Mouse (Mus musculus) lung, adult 2 months (tissue): Measurements from ENCODE around the gene Tmem52.

Experiments used
- CTCF ChIP-seq: fragments of 200-500 bp; IDR thresholded peaks from 2 replicates; pipeline ENCODE4 v1.5.1; 2011; ENCODE audit warnings: mild to moderate bottlenecking, low read length, control low read depth; ENCODE audit not compliant: insufficient read depth
- POLR2A ChIP-seq: fragments of 200-500 bp; IDR thresholded peaks from 2 replicates; pipeline ENCODE4 v1.6.1; 2011; ENCODE audit warnings: low read depth, mild to moderate bottlenecking, control low read depth, low read length, borderline replicate concordance; ENCODE audit errors: extremely low read depth

- no peak for TF ChIP-seq POLR2A
- TF ChIP-seq CTCF, result no peak
Observed at GRCm38 (mm10) chr4:155466080-155466479, 2.8 kb upstream of the Tmem52 start.
